Mouse (Mus musculus) lung, adult 2 months (tissue): Measurements from ENCODE around the gene Mtx2.

Experiments
- CTCF ChIP-seq: fragments of 200-500 bp; IDR thresholded peaks from 2 replicates; pipeline ENCODE4 v1.5.1; 2011; ENCODE audit warnings: mild to moderate bottlenecking, low read length, control low read depth; ENCODE audit not compliant: insufficient read depth
- POLR2A ChIP-seq: fragments of 200-500 bp; IDR thresholded peaks from 2 replicates; pipeline ENCODE4 v1.6.1; 2011; ENCODE audit warnings: low read depth, mild to moderate bottlenecking, control low read depth, low read length, borderline replicate concordance; ENCODE audit errors: extremely low read depth

DNA sequence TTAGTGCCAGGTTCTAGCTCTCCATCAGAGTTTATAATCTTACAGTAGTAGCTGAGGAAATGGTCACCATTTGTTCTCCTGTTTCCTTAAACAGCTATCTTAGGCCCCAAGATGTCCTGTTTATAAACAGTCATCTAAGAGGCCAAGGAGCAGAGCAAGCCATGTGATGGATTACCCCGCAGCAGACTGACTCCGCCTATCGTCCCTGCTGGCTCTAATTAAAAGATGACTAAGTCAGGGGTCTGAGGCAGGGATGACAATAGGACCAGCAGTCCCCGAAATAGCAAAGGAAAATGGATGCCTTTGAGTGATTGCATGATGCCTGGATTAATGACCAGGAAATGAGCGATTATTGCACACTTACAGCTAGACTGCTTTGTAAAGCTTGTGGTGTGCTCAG, 74.4 kb downstream of the Mtx2 start:
- no peak for TF ChIP-seq CTCF
- TF ChIP-seq POLR2A, result no peak
